Comparison of ENCODE assay signal across 8 mouse cellular contexts in the genomic region with DNA sequence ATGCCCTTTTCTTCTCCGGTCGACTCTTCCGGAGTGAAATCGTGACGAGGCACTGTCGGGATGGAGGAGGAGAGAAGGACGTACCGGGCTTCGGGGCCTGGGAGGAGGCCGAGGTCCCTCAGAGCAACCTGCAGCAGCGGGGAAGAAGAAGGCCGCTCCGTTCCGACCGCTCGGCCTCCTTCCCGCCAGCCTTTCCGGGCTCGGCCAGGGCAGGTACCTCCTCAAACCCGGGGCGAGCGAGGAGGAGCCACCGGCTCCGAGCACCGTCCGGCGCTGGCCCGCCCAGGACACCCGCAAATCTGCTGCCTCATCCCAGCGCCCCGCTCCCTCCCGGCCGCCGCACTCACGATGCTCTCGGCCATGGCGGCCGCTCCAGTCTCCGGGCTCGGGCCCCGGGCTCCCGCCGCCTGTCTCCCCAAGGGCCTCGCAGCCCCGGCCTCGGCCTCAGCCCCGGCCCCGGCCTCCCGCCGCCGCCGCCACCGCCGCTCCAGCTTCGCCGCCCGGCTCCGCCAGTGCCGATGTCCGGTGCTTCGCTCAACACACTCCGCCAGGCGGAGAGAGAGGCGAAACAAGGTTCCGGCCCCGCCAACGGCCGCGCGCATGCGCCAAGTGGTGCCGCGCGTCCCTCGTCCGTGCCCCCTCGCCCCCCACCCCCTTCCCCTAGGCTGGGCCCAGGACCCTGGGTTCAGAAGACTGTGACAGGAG. TPM values are rescaled to one million over a fixed set of nuclear protein-coding genes. Genes with fewer than 3 reads are reported as not detected.
DNase-seq lines count a peak whose midpoint lies in the region; ATAC-seq lines count a peak whose summit lies in the region.

A gene (minus strand): TSS at position 557 of the 705 bp plus-strand sequence.

- intact Hi-C loops in gastrocnemius, postnatal 14 days (cut with DNase I; ENCODE audit: low total_unique reads) = no loop called here

- peak; percentile 88 to 97 for DNase-seq in adrenal gland, adult (ENCODE audit: inconsistent age in 2 of 2, low spot score in 1 of 2)
- DNase-seq in embryo, embryonic 10.5 days (ENCODE audit: low spot score) = peak; percentile 93
- peak; percentile 88 for DNase-seq in gastrocnemius, postnatal 14 days
- DNase-seq in induced T-regulatory cell, adult 2 months (ENCODE audit: low read depth) = peak; percentile 91
- peak; percentile 52 to 78 for DNase-seq in left cerebral cortex, adult 8-10 months (ENCODE audit: low spot score in 2 of 2)
- peak; percentile 84 for DNase-seq in right cerebral cortex, adult 2 months (ENCODE audit: low spot score in 2 of 2)
- peak; percentile 61 for DNase-seq in urinary bladder, postnatal 10 days (ENCODE audit: low spot score)

- peak; percentile 95 for ATAC-seq in megakaryocyte, adult 5-6 weeks (ENCODE audit: poor library complexity, severe bottlenecking)

RNA-seq across cellular contexts. Expression of the gene that starts here (rescaled TPM):
- total RNA-seq in gastrocnemius, postnatal 14 days (2021) = 10 to 100 TPM; 55.1 to 61.7 TPM
- 10 to 100 TPM; 64.8 to 69.9 (median 68.4) TPM for total RNA-seq in left cerebral cortex, adult 8-10 months (2022)
- 27.5 and 33.6 TPM in 2 replicates for total RNA-seq in megakaryocyte, adult 5-6 weeks (2015)
- total RNA-seq in megakaryocyte, adult 5-6 weeks (2017) = 30.8 and 39.5 TPM in 2 replicates

Comparison
In these comparisons a context has a peak if more than half of its experiments do, and no peak if none do; other contexts are left out.
1. Peak in every context shown above with its lines: DNase-seq and ATAC-seq.